Mouse (Mus musculus): ENCODE data around the gene Zfp280c.

- TF ChIP-seq USF1 (IDR thresholded peaks at IDR 0.05; ENCODE audit: low read depth) (no peak), TCF3 (IDR thresholded peaks at IDR 0.05; ENCODE audit: insufficient read length, low read depth) (no peak), POLR2A (IDR thresholded peaks at IDR 0.05; ENCODE audit: insufficient read length, low read depth) (no peak), MAX (IDR thresholded peaks at IDR 0.05; ENCODE audit: low read depth) (no peak), E2F4 (IDR thresholded peaks at IDR 0.05; ENCODE audit: insufficient read depth) (no peak), CEBPB (IDR thresholded peaks at IDR 0.05; ENCODE audit: insufficient read depth, poor library complexity, severe bottlenecking) (no peak), TCF12 (IDR thresholded peaks at IDR 0.05; ENCODE audit: insufficient read depth, poor library complexity, severe bottlenecking) (no peak)
These were observed 76.0 kb downstream of the Zfp280c start for GRCm38 (mm10) chrX:48518211-48518807.

Measured in myocyte (in vitro differentiated cells).